Comparison of ENCODE assay signal across 8 mouse cellular contexts in the genomic region with DNA sequence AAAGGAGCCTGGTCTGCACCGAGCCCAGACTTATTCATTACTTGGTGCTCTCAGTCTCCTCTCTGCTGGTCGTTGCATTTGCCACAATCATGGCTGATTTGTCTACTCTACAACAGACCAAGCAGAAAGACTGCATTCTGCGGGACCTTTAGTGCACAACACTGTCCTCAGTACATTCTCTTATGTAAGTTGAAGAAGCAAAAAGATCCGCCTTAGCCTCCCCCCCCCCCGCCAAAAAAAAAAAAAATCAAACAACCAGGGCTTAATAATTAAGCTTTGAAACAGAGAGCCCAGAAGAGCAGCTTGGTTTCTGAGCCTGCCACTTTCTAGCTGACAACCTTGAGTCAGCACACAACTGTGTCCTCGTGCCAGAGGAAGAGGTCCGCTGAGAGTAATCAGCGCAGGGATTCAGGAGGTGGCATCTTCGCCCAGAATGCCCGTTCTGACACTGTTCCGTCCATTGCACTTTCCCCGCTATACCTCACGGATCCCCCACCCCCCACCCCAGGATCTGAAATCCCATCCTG. TPM values are rescaled to one million over a fixed set of nuclear protein-coding genes. Genes with fewer than 3 reads are reported as not detected.
DNase-seq lines count a peak whose midpoint lies in the region; ATAC-seq lines count a peak whose summit lies in the region.

No protein-coding gene starts in this region.

- peak overlapping the region; percentile 89 for H3K4me3 ChIP-seq in brown adipose tissue, adult 24 weeks (ENCODE audit: insufficient read depth, low read depth, low read length)
- peak overlapping the region; percentile 73 for H3K4me3 ChIP-seq in intestine, embryonic 16.5 days (ENCODE audit: low read length)

- H3K9me3 ChIP-seq in intestine, embryonic 16.5 days (ENCODE audit: control insufficient read depth, low read length), result no peaks in the 10 kb centered on the region

- H3K36me3 ChIP-seq in intestine, embryonic 16.5 days (ENCODE audit: control insufficient read depth, insufficient read depth, low read length), result peaks cover 11% of the 10 kb centered on the region

- WGBS in intestine, embryonic 16.5 days, result 3% methylated on average over 13 of the region's 13 CpGs

- H3K9ac ChIP-seq in intestine, embryonic 16.5 days (ENCODE audit: low read depth, low read length), result peak overlapping the region; percentile 91

- ATAC-seq in intestine, embryonic 16.5 days, result peak; percentile 32
- ATAC-seq in megakaryocyte progenitor cell, adult 5-6 weeks (replicated peaks; ENCODE audit: poor library complexity), result peak; percentile 10

- H3K4me2 ChIP-seq in intestine, embryonic 16.5 days (ENCODE audit: low read depth, low read length), result peak overlapping the region; percentile 77

- H3K4me1 ChIP-seq in brown adipose tissue, adult 24 weeks (ENCODE audit: control insufficient read depth, insufficient read depth, insufficient read length, low read length), result peaks cover 8% of the 10 kb centered on the region
- H3K4me1 ChIP-seq in intestine, embryonic 16.5 days (ENCODE audit: control insufficient read depth, insufficient read depth, low read length), result peaks cover 8% of the 10 kb centered on the region

- H3K27ac ChIP-seq in brown adipose tissue, adult 24 weeks (replicated peaks; ENCODE audit: low read depth, low read length), result 0 out of 2 replicates have a peak overlapping the region, but pooled peaks have one; percentile 48
- peak overlapping the region; percentile 69 for H3K27ac ChIP-seq in intestine, embryonic 16.5 days (ENCODE audit: low read length)

- peak; percentile 20 for DNase-seq in kidney, adult 11 months
- no peak for DNase-seq in kidney, postnatal 4 days
- no peak for DNase-seq in urinary bladder, postnatal 10 days (ENCODE audit: low spot score)
- no peak for DNase-seq in B cell, adult 2 months
- no peak for DNase-seq in urinary bladder, postnatal 25 days (ENCODE audit: low spot score)

- H3K27me3 ChIP-seq in intestine, embryonic 16.5 days (replicated peaks; ENCODE audit: control insufficient read depth, insufficient read depth, low read length), result no peaks in the 10 kb centered on the region

RNA-seq across cellular contexts. Expression of a gene that starts 0.6 kb away (rescaled TPM):
- 2.1 and 3.8 TPM in 2 replicates for polyA plus RNA-seq in brown adipose tissue, adult 24 weeks (2012; ENCODE audit: insufficient read depth, insufficient read length, missing spikeins)
- 14.2 and 15.3 TPM in 2 replicates for polyA plus RNA-seq in intestine, embryonic 16.5 days (2015; fragmentation: Nextera tagmentation; extraction: Ambion mirVana)
- total RNA-seq in megakaryocyte progenitor cell, adult 5-6 weeks (2015), result 16.4 and 23.6 TPM in 2 replicates
- 11.4 and 16.3 TPM in 2 replicates for total RNA-seq in megakaryocyte progenitor cell, adult 5-6 weeks (2017)

RNA-seq across cellular contexts. Expression of a gene that starts 0.6 kb away (rescaled TPM):
- polyA plus RNA-seq in brown adipose tissue, adult 24 weeks (2012; ENCODE audit: insufficient read depth, insufficient read length, missing spikeins), result 1,692 and 1,959 TPM in 2 replicates
- 685 and 745 TPM in 2 replicates for polyA plus RNA-seq in intestine, embryonic 16.5 days (2015; fragmentation: Nextera tagmentation; extraction: Ambion mirVana)
- total RNA-seq in megakaryocyte progenitor cell, adult 5-6 weeks (2015), result 4,931 and 5,478 TPM in 2 replicates
- 4,866 and 6,009 TPM in 2 replicates for total RNA-seq in megakaryocyte progenitor cell, adult 5-6 weeks (2017)
